Mouse (Mus musculus): ENCODE data around the gene Asrgl1.
"Not testable (repeated sequence)": the region's sequence is repeated elsewhere in the genome, so short reads cannot be mapped to it uniquely, and the experiment has no call there.

Gene Asrgl1

GRCm38 (mm10) chr19:9135512-9136331, at the start of gene Asrgl1:
TSS of gene Asrgl1 (minus strand) at chr19:9135636.
- DNase-seq (ENCODE audit: low spot score in 2 of 2), result peak; percentile 81 to 90

GRCm38 (mm10) chr19:9146214-9146613, 10.8 kb upstream of the Asrgl1 start:
- no peak for DNase-seq (ENCODE audit: low spot score in 2 of 2)

GRCm38 (mm10) chr19:9143639-9144125, 8.2 kb upstream of the Asrgl1 start:
- DNase-seq (ENCODE audit: low spot score in 2 of 2), result no peak

- no peak for DNase-seq (ENCODE audit: low spot score in 2 of 2)
Measured at GRCm38 (mm10) chr19:9143230-9143629, 7.8 kb upstream of the Asrgl1 start.

- DNase-seq (ENCODE audit: low spot score in 2 of 2), result peak in 1 of 2 experiments; percentile 33
Measured at GRCm38 (mm10) chr19:9140361-9140760, 4.9 kb upstream of the Asrgl1 start.

GRCm38 (mm10) chr19:9137159-9137558, 1.7 kb upstream of the Asrgl1 start:
- DNase-seq (ENCODE audit: low spot score in 2 of 2), result no peak

- peak; percentile 26 to 58 for DNase-seq (ENCODE audit: low spot score in 2 of 2)
Measured at GRCm38 (mm10) chr19:9134746-9135511, 507 bp downstream of the Asrgl1 start.

GRCm38 (mm10) chr19:9129996-9130395, 5.4 kb downstream of the Asrgl1 start:
- no peak for DNase-seq (ENCODE audit: low spot score in 2 of 2)

- DNase-seq (ENCODE audit: low spot score in 2 of 2), result no peak
Measured at GRCm38 (mm10) chr19:9128499-9129194, 6.8 kb downstream of the Asrgl1 start.

GRCm38 (mm10) chr19:9123986-9124385, 11.4 kb downstream of the Asrgl1 start:
- DNase-seq (ENCODE audit: low spot score in 2 of 2), result not testable (repeated sequence)

- no peak for DNase-seq (ENCODE audit: low spot score in 2 of 2)
Measured at GRCm38 (mm10) chr19:9122390-9122789, 13.0 kb downstream of the Asrgl1 start.

GRCm38 (mm10) chr19:9119655-9120425, 15.6 kb downstream of the Asrgl1 start:
- DNase-seq (ENCODE audit: low spot score in 2 of 2), result no peak

- DNase-seq (ENCODE audit: low spot score in 2 of 2), result no peak
Measured at GRCm38 (mm10) chr19:9117275-9117674, 18.2 kb downstream of the Asrgl1 start.

- DNase-seq (ENCODE audit: low spot score in 2 of 2), result peak in 1 of 2 experiments; percentile 55
Measured at GRCm38 (mm10) chr19:9116268-9116667, 19.2 kb downstream of the Asrgl1 start.

GRCm38 (mm10) chr19:9112043-9112442, 23.4 kb downstream of the Asrgl1 start:
- no peak for DNase-seq (ENCODE audit: low spot score in 2 of 2)

- DNase-seq (ENCODE audit: low spot score in 2 of 2), result peak; percentile 62
Measured at GRCm38 (mm10) chr19:9110182-9110869, 25.1 kb downstream of the Asrgl1 start.

- no peak for DNase-seq (ENCODE audit: low spot score in 2 of 2)
Measured at GRCm38 (mm10) chr19:9108536-9108935, 26.9 kb downstream of the Asrgl1 start.

GRCm38 (mm10) chr19:9107379-9107755, 28.1 kb downstream of the Asrgl1 start:
- peak in 1 of 2 experiments; percentile 28 for DNase-seq (ENCODE audit: low spot score in 2 of 2)

GRCm38 (mm10) chr19:9106751-9107378, 28.6 kb downstream of the Asrgl1 start:
- DNase-seq (ENCODE audit: low spot score in 2 of 2), result no peak

- DNase-seq (ENCODE audit: low spot score in 2 of 2), result no peak
Measured at GRCm38 (mm10) chr19:9106096-9106495, 29.3 kb downstream of the Asrgl1 start.

Measured in natural killer cell, adult 2 months (primary cell).